Mouse (Mus musculus) pancreas, adult 10 weeks (tissue): ENCODE results near the gene Art1. TPM values are rescaled to one million over a fixed set of nuclear protein-coding genes. Genes with fewer than 3 reads are reported as not detected.

Source experiments
- polyA plus RNA-seq: library from polyadenylated mRNA; stranded (reverse); fragments of 350-450 nt; fragmentation: Illumina TruSeq; extraction: RNeasy Lipid Tissue Mini Kit (QIAGEN cat#74804); gene quantifications from one replicate; pipeline ENCODE4 v1.2.3, GENCODE M21; 2015; ENCODE audit warnings: low read depth, low replicate concordance; ENCODE audit not compliant: insufficient read depth

The Art1 gene
- not detected for polyA plus RNA-seq

GRCm38 (mm10) chr7:102101487-102101886 lies at the start of gene Art1:
Gene Art1 (plus strand): TSS chr7:102101743.

GRCm38 (mm10) chr7:102065046-102065891 lies 36.3 kb upstream of the Art1 start, which contains the start of the genes Rnf121, Xndc1 and Xntrpc:
Gene Rnf121 (minus strand): TSS chr7:102065469.
Gene Xndc1 (plus strand): TSS chr7:102065511.
Gene Xntrpc (plus strand): TSS chr7:102065713.

GRCm38 (mm10) chr7:102082816-102083215 lies 18.7 kb upstream of the Art1 start, which contains the start of gene Trpc2:
Gene Trpc2 (plus strand): TSS chr7:102083116.

GRCm38 (mm10) chr7:102109171-102109570 lies 7.6 kb downstream of the Art1 start, which contains the start of gene Art5:
Gene Art5 (minus strand): TSS chr7:102109489.

GRCm38 (mm10) chr7:102116579-102117331 lies 15.2 kb downstream of the Art1 start, which contains the start of gene Chrna10:
Gene Chrna10 (minus strand): TSS chr7:102116828.

Other genes starting within 250 kb of the Art1 start
- 7.3 TPM for gene Folr2, start 244.5 kb upstream of the Art1 start, polyA plus RNA-seq
- 6.8 TPM for gene Anapc15, start 238.0 kb upstream of the Art1 start, polyA plus RNA-seq
- 2.5 TPM for gene Folr1, start 231.0 kb upstream of the Art1 start, polyA plus RNA-seq
- gene Lamtor1, start 195.8 kb upstream of the Art1 start, polyA plus RNA-seq = 21.4 TPM
- gene Tomt, start 195.4 kb upstream of the Art1 start, polyA plus RNA-seq = not detected
- gene Lrrc51, start 167.8 kb upstream of the Art1 start, polyA plus RNA-seq = 12.1 TPM
- 26.7 TPM for gene Numa1, start 167.6 kb upstream of the Art1 start, polyA plus RNA-seq
- gene Il18bp, start 83.1 kb upstream of the Art1 start, polyA plus RNA-seq = 5.5 TPM
- gene Rnf121, start 36.3 kb upstream of the Art1 start, polyA plus RNA-seq = 7.9 TPM
- gene Xndc1, start 36.2 kb upstream of the Art1 start, polyA plus RNA-seq = 7.2 TPM
- gene Xntrpc, start 36.0 kb upstream of the Art1 start, polyA plus RNA-seq = 1.0 TPM
- not detected for gene Trpc2, start 18.6 kb upstream of the Art1 start, polyA plus RNA-seq
- gene Art5, start 7.7 kb downstream of the Art1 start, polyA plus RNA-seq = not detected
- gene Chrna10, start 15.1 kb downstream of the Art1 start, polyA plus RNA-seq = not detected
- 6.5 TPM for gene Nup98, start 108.4 kb downstream of the Art1 start, polyA plus RNA-seq
- gene Pgap2, start 108.5 kb downstream of the Art1 start, polyA plus RNA-seq = 12.6 TPM
- 16.1 TPM for gene Rhog, start 154.3 kb downstream of the Art1 start, polyA plus RNA-seq
- 9.1 TPM for gene Stim1, start 166.1 kb downstream of the Art1 start, polyA plus RNA-seq